Mouse (Mus musculus): ENCODE data around the gene Epha1.
A peak's percentile ranks its signal among the peaks of the same experiment; 100 is the strongest.

- TF ChIP-seq CTCF (IDR thresholded peaks at IDR 0.05) (no peak), EP300 (IDR thresholded peaks at IDR 0.05) (peak; percentile 38)
These were observed 3.2 kb downstream of the Epha1 start for GRCm38 (mm10) chr6:42369870-42370269.

Measured in lung, postnatal 0 days (tissue).